Mouse (Mus musculus): Measurements from ENCODE around the gene Trak1.

Gene Trak1

GRCm38 (mm10) chr9:121374076-121374863 lies 77.0 kb downstream of the Trak1 start:
- peak; percentile 73 for DNase-seq

GRCm38 (mm10) chr9:121374864-121375255 lies 77.6 kb downstream of the Trak1 start:
- no peak for DNase-seq

- peak; percentile 68 for DNase-seq
Measured at GRCm38 (mm10) chr9:121376094-121376493, 78.8 kb downstream of the Trak1 start.

DNA sequence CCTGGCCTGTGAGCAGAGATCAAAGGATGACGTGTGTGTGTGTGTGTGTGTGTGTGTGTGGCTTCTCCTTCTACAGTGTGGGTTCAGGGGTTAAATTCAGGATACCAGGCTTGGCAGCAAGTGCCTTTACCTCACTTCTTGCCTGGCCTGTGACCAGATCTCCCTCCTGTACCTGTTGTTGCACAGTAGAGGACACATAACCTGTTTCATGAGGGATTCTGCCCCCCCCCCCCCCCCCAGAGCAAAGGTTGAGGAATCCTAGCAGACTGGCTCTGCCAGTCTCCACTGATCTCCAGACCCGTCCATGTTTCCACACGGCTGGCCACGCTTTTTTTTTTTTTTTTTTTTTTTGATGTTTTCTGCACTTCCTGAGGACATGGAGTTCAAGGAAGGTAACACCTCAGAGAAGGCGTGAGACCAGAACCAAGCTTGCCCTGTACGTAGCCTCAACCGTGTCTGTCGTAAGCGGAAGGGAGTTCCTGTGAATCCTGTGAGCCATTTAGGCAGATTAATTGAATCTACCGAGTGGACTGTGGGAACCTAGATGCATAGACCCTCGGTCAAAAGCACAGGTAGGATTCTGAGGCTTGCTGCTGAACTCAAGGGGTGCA lies 83.1 kb downstream of the Trak1 start:
- DNase-seq, result no peak

GRCm38 (mm10) chr9:121381678-121382297 lies 84.5 kb downstream of the Trak1 start:
- DNase-seq, result no peak

DNA sequence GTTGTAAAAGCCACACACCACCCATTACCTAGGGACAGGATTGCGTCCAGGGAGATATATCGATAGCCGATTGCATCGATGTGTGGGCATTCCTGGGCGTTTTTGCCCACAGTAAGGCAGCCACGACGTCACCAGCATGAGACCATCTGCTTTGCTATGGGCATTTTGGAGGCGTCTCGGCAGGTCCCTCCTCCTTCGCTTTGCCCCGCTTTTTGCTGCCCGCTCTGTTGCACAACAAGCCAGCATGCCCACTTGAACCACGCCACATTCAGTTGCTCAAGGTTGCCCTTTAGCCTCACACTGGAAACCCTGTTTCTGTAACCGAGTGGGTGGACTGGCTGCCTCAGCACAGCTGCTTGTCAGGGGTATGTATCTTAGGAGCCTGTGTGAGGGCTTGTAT lies 85.3 kb downstream of the Trak1 start:
- peak; percentile 33 for DNase-seq

- peak; percentile 29 for DNase-seq
Measured at GRCm38 (mm10) chr9:121383180-121383586, 85.9 kb downstream of the Trak1 start.

DNA sequence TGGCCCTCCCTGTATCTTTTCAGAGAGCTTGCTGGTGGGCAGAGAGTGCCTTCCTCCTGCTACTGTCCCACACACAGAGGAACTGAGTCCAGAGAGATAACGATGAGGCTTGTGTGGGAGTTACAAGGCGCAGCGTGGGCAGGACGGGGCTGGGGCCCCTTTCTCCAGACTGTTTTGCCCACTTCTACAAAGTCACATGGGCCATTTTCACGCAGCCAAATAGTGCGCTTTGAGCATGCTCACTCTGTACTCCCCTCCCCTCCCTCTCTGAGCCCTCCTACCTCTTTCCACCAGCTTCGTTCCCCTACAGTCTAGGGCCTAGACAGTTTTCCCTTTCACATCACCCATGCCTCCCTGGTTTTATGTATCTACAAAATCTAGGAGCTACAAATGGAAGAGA lies 87.3 kb downstream of the Trak1 start:
- no peak for DNase-seq

GRCm38 (mm10) chr9:121385091-121385748 lies 87.9 kb downstream of the Trak1 start:
- DNase-seq, result peak; percentile 89

DNA sequence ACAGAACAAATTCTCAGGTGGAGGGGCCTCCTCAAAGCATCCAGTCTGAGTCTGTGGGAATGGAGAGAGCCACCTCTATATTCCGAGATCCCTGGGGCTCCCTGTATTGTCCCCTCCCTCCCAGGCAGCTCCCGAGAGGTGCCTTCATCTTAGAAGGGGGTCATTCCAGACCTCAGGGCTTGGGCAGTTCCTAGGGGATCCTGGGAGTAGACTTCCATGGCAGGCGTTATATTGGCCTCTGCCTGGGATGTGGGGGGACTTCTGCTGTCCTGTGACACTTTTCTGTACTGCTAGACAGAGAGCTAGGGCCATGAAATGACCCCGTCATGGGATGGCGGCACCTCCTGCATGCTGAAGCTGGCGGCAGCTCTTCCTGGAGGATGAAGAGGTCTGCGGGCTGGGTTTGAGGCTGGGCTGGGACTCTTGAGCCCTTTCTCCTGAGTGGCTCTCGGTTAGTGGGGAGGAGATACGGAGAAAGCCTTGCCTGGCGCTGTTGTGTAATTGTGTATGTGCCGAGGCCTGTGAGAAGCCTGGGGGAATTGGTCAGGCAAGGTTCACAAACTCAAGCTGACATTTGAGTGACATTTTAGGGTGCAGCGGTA lies 88.5 kb downstream of the Trak1 start:
- DNase-seq, result no peak

GRCm38 (mm10) chr9:121387539-121388272 lies 90.4 kb downstream of the Trak1 start:
- DNase-seq, result peak; percentile 52

DNA sequence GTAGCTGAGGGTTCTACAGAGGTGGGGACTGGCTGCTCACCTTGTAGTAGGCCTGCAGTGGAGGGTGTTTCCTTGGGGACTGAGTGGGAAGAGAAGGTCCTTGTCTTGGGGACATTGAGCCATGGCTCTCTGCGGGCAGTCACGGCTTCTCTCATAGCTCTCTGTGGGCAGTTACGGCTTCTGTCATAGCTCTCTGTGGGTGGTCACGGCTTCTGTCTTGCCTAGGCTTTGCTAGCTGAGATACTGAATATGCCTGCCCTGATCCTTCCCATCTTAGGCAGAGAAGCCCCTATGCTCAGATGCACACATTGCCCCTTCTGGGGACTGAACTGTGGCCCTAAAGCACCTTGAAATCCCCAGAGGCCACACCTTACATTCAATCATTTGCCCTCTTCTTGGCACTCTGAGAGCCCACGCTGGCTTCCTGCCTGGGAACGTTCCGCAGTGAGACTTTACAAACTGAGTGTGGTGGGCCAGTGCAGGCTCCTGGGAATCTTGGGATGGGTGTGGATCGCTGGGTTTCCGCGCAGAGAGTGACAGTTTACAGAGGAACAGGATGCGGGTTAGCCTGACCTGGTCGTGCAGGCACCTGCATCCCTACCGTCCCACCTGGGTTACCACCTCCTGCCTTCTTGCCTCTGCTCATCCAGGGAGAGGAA lies 91.1 kb downstream of the Trak1 start:
- DNase-seq, result peak; percentile 29

- DNase-seq, result no peak
Measured at GRCm38 (mm10) chr9:121389258-121389657, 92.0 kb downstream of the Trak1 start.

GRCm38 (mm10) chr9:121391898-121392297 lies 94.6 kb downstream of the Trak1 start:
- peak; percentile 31 for DNase-seq

GRCm38 (mm10) chr9:121392427-121392826 lies 95.1 kb downstream of the Trak1 start:
- DNase-seq, result peak; percentile 82

GRCm38 (mm10) chr9:121393104-121393503 lies 95.8 kb downstream of the Trak1 start:
- DNase-seq, result no peak

GRCm38 (mm10) chr9:121394882-121395281 lies 97.6 kb downstream of the Trak1 start:
- no peak for DNase-seq

- no peak for DNase-seq
Measured at GRCm38 (mm10) chr9:121395812-121396211, 98.5 kb downstream of the Trak1 start.

- DNase-seq, result no peak
Measured at GRCm38 (mm10) chr9:121398100-121398760, 100.9 kb downstream of the Trak1 start.

GRCm38 (mm10) chr9:121398761-121399160 lies 101.5 kb downstream of the Trak1 start:
- DNase-seq, result no peak

- no peak for DNase-seq
Measured at GRCm38 (mm10) chr9:121400608-121401007, 103.3 kb downstream of the Trak1 start.
